Mouse (Mus musculus) heart, adult 11 months (tissue): ENCODE measurements around the gene Baz2a.
A peak's percentile ranks its signal among the peaks of the same experiment; 100 is the strongest.
"Not testable (repeated sequence)": the region's sequence is repeated elsewhere in the genome, so short reads cannot be mapped to it uniquely, and the experiment has no call there.

Source experiments
- DNase-seq: peaks from one replicate; pipeline ENCODE4 v3.0.0; 2022

The Baz2a gene

GRCm38 (mm10) chr10:128091564-128092505 is at the start of gene Baz2a:
Gene Baz2a, plus strand, starts transcription at chr10:128091577.
- DNase-seq = peak; percentile 98

- peak; percentile 82 for DNase-seq
Measured at GRCm38 (mm10) chr10:128041636-128042035, 49.7 kb upstream of the Baz2a start.

GRCm38 (mm10) chr10:128042466-128042865 is 48.9 kb upstream of the Baz2a start:
- peak; percentile 63 for DNase-seq

- DNase-seq = peak; percentile 90
Measured at GRCm38 (mm10) chr10:128043041-128043835, 48.1 kb upstream of the Baz2a start.

GRCm38 (mm10) chr10:128048157-128048556 is 43.2 kb upstream of the Baz2a start:
- DNase-seq = no peak

- DNase-seq = no peak
Measured at GRCm38 (mm10) chr10:128049741-128050140, 41.6 kb upstream of the Baz2a start.

- peak; percentile 8 for DNase-seq
Measured at GRCm38 (mm10) chr10:128050355-128050754, 41.0 kb upstream of the Baz2a start.

- peak; percentile 74 for DNase-seq
Measured at GRCm38 (mm10) chr10:128051589-128051988, 39.8 kb upstream of the Baz2a start.

GRCm38 (mm10) chr10:128052136-128052535 is 39.2 kb upstream of the Baz2a start:
- peak; percentile 7 for DNase-seq

GRCm38 (mm10) chr10:128053001-128053400 is 38.4 kb upstream of the Baz2a start:
- DNase-seq = peak; percentile 74

GRCm38 (mm10) chr10:128058184-128058583 is 33.2 kb upstream of the Baz2a start:
- no peak for DNase-seq

GRCm38 (mm10) chr10:128058601-128059151 is 32.7 kb upstream of the Baz2a start, which contains the start of gene Ptges3:
Gene Ptges3, plus strand, starts transcription at chr10:128058954.
- DNase-seq = peak; percentile 100

- DNase-seq = peak; percentile 97
Measured at GRCm38 (mm10) chr10:128059207-128059981, 32.0 kb upstream of the Baz2a start.

GRCm38 (mm10) chr10:128061109-128061508 is 30.3 kb upstream of the Baz2a start:
- no peak for DNase-seq

GRCm38 (mm10) chr10:128062221-128062989 is 29.0 kb upstream of the Baz2a start:
- DNase-seq = no peak

- no peak for DNase-seq
Measured at GRCm38 (mm10) chr10:128066072-128066471, 25.3 kb upstream of the Baz2a start.

- DNase-seq = no peak
Measured at GRCm38 (mm10) chr10:128069201-128069600, 22.2 kb upstream of the Baz2a start.

- DNase-seq = not testable (repeated sequence)
Measured at GRCm38 (mm10) chr10:128070432-128070831, 20.9 kb upstream of the Baz2a start.

GRCm38 (mm10) chr10:128078269-128078668 is 13.1 kb upstream of the Baz2a start:
- peak; percentile 63 for DNase-seq

GRCm38 (mm10) chr10:128080496-128080895 is 10.9 kb upstream of the Baz2a start:
- DNase-seq = no peak

GRCm38 (mm10) chr10:128081807-128082476 is 9.4 kb upstream of the Baz2a start:
- DNase-seq = peak; percentile 84
